Mouse (Mus musculus) heart, postnatal 0 days (tissue): Measurements from ENCODE around the gene Paxx.

Experiments used
- CTCF ChIP-seq: IDR thresholded peaks from 2 replicates; pipeline ENCODE4 v1.5.1; 2016; ENCODE audit warnings: antibody characterized with exemption, control low read depth, low read depth
- EP300 ChIP-seq: IDR thresholded peaks from 2 replicates; pipeline ENCODE4 v1.6.1; 2016; ENCODE audit warnings: antibody characterized with exemption, low read depth

DNA sequence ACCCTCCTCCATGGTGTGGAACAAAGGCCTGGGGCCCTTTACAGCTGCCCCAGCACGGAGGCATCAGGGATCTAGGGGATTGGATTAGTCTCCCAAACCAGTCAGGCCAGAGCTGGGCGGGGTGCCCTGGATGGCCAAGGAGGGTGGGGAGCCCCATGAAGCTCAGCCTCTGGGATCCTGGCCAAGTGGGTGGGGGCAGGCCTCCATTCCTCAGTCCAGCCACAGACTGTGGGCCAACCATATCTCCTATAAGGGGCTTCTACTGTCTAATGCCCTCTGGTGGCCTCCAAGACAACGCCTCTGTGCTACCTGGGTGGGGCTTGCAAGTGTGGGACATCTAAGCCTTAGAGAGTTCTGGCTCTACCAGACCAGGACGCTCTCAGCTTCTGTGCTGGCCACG, 2.0 kb downstream of the Paxx start:
- no peak; the same call in 1 of the 2 replicates for TF ChIP-seq CTCF
- TF ChIP-seq EP300: no peak
